Mouse (Mus musculus): ENCODE data around the gene Samsn1.
"Not testable (repeated sequence)": the region's sequence is repeated elsewhere in the genome, so short reads cannot be mapped to it uniquely, and the experiment has no call there.

Samsn1 gene

DNA sequence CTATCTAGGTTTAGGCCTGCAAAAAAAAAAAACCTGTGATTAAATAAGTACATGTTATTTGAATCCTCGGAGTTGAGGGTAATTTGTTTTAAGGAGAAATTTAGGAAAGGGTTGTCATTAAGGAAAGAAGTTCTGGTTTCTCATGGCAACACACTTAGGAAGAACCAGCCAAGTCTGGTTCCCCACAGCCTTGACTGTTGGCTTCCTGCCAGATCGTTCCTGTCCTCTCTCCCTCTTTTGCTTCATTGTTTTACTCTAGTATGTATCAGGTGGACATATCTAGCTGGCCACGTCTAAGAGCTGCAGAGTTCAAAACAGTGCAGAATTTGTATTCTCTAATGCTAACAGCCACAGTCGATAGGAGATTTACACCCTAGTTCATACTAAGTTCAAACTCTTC lies 146.2 kb downstream of the Samsn1 start:
- no peak for DNase-seq (ENCODE audit: low spot score)

DNA sequence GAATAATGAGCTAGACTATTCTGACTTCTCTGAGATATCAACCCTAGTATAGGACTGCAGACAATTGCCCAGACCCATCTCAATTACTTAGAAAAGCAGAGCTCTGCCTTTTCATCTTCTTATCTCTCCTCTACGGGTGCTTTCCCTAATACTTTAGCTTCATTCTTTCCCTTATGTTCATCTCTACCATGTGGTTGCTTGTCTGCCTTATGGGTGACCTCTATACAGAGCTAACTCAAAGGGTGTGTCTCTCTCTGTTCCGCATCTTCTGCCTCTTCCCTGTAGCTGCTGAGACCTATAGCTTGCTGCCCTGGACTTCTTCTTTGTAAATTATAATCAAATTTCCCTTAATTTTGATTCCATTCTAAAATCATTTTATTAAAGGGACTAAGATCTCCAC lies 147.6 kb downstream of the Samsn1 start:
- DNase-seq (ENCODE audit: low spot score) = no peak

DNA sequence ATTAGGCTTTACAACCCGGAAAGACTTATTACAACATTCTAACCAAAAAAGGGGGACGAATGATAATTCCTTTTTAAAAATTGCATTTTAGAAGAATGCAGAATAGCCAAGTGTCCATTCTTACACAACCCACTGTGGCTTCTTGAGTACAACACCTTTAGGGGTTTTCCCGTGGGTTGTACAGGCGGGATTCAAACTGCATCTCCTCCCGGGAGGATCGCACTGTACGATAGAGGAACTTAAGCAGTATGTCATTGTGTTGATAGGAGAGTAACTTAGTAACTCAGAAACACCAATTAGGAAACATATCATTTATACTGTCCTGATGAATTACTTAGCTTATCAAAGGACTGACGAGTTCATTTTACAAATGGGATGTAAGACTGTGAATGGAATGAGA lies 149.8 kb downstream of the Samsn1 start:
- DNase-seq (ENCODE audit: low spot score) = no peak

DNA sequence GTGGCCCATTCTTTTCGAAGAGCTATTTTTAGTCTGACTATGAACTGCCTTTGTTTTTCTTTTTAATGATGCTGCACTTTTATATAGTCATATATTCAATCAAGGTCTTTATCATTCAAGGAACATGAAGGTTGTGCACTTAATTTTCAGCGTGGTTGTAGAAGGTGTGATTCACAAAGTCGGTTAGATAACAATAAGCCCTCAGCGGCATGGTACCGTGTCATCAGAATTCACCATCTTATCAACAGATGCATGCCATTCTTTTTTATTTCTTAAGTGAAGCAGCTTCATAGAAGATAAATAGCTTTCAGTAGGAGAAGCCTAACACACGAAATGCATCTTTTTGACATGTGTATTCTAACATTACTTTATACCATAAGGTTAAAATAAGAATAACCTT lies 154.7 kb downstream of the Samsn1 start:
- no peak for DNase-seq (ENCODE audit: low spot score)

DNA sequence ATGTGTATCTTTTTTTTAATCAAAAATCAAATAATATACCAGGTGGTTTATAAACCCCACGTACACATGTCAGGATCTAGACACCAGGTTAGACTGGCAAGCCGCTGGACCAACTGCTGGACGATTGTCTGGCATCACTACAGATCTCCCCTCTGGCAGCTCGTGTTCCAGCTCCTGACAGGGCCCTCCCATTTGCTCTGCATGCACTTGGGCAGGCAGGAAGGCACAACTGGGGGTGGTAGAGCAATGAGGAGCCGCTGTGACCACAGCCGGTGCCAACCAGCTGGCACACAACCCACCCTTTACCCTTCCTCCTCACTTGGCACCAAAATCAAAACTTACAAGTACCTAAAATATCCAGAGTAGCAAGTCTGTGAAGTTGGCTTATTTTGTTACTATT lies 156.6 kb downstream of the Samsn1 start:
- no peak for DNase-seq (ENCODE audit: low spot score)

DNA sequence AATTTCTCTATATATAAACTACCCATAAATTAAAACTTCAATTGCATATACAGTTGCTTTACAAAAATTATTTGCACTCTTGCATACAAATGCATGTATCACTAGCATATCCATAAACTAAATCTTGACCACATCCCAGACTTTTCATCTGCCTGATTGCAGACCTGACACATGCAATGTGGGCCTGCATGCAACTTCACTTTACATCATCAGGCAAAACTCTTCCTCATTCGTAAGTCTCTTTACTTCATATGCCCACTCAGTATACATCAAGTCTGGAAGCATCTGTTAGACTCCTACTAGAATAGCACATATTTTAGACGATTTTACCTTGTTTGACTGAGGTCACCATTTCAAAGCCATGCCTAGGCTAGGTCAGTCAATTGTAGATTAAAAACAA lies 157.4 kb downstream of the Samsn1 start:
- no peak for DNase-seq (ENCODE audit: low spot score)

DNA sequence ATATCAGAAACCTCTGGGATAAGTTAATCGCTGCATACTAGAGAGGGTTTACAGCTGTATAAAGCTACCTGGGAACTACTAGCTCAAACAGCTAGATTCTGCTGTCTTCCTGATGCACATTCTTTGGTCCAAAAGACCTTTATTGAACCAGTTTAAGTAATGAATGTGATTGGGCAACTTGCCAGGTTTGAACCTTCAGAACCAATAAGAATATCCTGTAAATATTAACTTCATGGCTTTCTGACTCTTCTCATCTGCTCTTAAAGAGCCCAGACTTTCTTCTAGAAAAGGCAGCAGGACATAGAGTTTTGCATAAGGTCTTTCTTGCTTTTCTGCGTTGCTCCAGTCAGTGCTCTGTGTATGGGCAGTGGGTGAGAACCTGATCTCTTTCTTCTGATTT lies 165.7 kb downstream of the Samsn1 start:
- no peak for DNase-seq (ENCODE audit: low spot score)

DNA sequence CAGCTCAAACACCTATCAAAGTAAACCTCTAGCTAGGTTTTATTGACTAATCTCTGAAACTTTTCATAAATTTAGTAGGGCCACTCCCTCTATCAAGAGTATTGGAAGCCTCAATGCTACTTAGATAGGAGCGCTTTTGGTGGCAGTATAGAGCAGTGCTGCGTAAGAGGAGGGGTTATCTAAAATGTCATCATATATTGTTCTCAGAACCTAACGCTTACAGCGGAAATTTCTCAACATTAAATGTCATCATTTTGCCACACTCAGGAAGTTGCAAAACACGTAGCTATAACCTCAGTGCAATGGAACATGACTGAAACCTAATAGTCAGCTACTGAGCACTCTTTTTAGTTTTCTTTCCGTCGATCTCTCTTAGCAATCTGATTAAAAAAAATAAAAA lies 166.7 kb downstream of the Samsn1 start:
- no peak for DNase-seq (ENCODE audit: low spot score)

DNA sequence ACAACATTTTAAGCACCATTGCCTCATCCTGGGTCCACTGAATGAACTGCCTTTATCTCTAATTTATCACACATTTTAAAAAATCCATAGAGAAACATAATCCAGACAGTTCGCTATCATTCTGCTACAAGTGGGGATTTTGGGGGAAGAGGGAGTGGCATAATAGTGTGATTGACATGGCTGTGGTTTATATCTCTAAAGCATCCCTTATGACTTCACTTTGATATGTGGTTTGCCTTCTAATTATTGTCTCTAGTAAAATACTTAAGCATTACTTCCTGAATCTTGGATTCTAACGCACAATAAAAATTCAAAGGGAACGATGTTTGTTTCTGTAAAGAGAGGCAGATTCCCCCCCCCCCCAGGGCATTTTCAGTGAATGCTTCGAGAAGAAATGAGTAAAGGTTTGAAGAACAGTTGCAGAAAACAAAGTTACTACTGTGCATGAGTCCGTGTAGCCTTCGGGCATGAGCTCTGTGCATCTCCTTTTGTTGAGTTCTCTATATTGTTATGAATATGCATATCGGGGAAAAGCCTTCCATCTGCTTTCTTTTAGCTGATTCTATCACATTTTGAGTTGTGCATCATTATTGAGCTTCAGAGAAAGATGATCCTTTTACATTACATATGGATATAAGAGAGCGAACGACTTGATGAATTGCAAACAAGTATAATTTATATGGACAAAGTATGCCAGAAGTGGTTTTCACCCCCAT lies 168.4 kb downstream of the Samsn1 start:
- DNase-seq (ENCODE audit: low spot score) = no peak

DNA sequence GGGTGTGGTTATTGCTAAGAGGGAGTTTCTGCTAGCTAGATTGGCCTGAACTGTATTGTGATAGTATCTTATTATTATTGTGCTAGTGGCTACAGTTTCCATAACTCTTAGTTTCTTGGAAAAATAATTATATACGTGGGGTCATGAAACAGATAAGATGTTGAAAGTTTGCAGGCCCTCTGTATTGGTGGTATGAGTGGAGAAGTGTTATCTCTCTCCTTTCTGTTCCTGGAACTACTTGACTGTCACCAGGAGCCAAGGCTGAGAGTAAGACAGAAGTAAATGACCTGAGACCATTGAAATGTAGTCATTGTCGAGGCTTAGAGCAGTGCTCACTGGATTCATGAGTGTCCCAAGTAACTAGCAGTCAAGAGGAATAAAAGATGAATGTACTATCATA lies 169.6 kb downstream of the Samsn1 start:
- DNase-seq (ENCODE audit: low spot score) = no peak

DNA sequence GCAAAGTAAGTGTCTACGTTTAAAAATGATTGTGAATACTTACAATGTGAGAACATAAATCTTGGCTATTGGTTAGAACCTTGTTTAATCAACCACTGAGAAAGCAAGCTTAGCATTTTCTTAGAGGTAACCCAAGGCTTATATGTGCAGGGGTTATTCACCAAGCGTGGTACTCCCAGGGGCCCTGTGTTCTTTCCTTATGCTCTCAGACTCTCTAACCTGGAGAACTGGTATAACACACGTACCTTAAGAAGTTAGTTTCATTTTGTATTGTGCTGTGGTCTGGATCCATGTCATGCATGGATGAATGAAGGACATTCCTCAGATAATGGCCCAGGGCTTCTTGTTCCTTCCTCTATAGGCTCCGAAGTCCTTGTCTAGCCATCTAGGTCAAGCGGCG lies 173.0 kb downstream of the Samsn1 start:
- no peak for DNase-seq (ENCODE audit: low spot score)

DNA sequence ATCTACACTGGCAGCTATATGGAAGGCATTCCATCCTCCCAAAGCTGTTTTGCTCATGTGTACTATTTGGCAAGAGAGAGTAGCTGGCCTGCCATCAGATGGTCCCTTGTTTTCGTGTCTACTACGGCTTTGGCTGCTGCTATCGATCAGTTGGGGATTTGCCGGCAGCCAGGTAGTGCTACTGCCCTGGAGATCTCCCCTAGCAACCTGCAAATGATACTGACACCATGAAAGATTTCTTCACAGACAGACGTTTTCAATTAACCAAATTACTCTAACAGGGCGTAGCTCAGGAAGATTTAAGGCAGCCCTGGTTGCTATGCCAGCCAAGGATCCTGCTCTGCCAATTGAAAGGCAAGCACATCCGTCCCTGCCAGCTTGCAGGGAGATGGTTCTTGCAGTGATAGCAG lies 178.4 kb downstream of the Samsn1 start:
- no peak for DNase-seq (ENCODE audit: low spot score)

DNA sequence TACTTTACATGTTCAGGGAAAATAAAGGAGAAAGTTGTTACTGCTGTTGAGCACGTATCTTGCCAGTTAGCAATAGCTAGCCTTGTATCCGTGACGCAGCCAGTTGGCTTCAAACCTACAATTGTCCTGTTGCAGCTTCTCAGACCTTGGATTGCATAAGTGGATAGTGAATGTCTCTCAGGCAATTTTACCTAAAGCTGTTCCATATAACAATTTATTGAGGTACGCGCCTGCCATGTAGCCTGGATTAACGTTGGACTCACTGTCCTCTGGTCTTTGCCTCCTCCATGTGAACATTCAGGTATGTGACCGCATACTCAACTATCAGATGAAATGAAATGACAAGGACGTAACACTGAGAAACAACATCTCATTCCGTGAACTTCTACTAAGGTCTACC lies 179.1 kb downstream of the Samsn1 start:
- DNase-seq (ENCODE audit: low spot score) = no peak

DNA sequence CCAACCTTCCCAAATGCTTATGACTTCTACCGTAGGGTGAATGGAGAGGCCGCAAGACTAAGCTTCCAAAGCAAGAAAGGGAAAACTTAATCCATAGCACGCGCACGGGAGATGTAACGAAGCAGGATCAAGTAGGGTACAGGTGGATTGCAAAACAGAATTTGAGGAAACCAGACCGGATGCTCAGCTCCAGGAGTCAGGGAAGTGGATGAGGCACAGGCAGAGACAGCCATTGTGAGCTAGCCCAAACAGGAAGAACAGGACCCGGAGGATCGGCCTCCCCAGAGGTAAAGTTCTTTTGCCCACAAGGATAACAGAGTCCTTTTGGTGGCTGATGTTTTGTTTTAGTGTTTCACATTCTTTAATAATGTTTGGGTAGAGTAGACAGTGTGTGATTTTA lies 179.5 kb downstream of the Samsn1 start:
- DNase-seq (ENCODE audit: low spot score) = no peak

DNA sequence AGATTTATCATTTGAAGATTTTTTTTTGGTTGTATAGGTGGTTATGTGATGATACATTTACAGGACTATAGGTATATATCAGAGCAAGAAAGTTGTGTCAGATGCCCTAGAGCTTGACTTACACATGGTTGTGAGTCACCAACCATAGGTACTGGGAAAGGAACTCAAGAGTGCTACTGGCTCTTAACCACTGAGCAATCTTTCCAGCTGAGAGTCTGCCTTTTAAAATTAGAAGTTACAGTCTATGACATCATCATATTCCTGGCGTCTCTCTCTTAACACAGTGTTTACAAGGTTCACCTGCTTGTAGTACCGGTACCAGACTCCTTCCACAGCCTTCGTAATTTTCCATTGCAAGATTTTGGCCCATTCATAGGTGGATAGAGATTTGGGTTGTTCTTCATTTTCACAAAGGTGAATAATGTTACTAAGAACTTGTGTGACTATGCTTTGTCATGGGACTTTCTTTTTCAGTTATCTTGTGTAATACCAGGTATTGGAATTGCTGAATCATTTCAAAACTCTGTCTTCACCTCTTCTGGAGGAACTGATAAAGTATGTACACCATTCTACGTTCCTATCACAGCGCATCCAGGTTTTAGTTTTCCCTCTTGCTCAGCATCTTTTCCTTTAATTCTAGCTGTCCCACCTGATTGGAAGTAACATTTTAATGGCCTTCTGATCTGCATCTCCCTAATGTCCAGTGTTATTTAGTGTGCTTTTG lies 184.2 kb downstream of the Samsn1 start:
- peak; percentile 79 for DNase-seq (ENCODE audit: low spot score)

DNA sequence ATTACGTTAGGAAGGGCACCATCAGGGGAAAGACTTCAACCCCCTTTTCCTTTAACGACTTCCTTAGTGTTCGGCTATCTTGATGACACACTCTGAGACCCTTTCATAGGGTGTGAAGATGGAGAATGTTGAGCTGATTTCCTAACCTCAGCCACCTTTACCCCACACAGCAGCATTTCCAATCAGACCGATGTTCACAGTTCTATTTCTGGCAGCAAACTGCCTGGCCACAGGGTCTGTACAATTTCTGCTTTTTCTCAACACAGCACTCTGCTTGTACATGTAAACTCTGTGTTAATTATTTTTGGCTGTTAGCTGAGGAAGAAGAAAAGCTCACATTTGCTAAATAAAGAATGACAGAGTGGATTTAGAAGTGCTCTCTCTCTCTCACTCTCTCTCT lies 190.7 kb downstream of the Samsn1 start:
- no peak for DNase-seq (ENCODE audit: low spot score)

DNA sequence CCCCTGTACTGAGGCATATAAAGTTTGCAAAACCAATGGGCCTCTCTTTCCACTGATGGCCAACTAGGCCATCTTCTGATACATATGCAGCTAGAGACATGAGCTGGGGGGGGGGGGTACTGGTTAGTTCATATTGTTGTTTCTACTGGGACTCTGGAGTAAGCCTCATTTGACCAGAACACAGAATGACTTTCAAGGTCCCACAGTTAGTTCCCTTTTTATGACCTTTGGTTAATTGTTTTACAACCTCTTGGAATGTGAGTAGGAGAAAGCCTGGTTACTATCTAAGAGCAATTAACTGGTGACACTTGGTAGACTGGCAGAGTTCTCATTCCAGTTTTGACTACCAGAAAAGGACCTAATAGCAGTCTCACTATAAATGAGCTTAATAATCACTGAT lies 195.1 kb downstream of the Samsn1 start:
- DNase-seq (ENCODE audit: low spot score) = not testable (repeated sequence)

DNA sequence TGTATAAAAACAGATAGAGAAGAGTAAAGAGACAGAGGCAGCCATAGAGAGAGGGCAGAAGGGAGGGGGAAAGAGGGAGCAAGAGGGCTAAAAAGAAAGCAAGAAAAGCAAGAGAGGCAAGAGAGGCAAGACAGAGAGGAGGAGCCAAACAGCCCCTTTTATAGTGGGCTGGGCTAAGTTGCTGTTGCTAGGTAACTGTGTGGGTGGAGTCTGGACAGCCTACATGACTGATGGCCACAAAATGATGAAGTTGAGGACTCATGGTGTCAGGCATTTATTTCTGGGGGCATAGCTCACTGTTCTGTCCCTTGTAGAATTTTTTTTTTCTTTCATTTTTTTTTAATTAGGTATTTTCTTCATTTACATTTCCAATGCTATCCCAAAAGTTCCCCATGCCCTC lies 195.6 kb downstream of the Samsn1 start:
- DNase-seq (ENCODE audit: low spot score) = peak; percentile 35

DNA sequence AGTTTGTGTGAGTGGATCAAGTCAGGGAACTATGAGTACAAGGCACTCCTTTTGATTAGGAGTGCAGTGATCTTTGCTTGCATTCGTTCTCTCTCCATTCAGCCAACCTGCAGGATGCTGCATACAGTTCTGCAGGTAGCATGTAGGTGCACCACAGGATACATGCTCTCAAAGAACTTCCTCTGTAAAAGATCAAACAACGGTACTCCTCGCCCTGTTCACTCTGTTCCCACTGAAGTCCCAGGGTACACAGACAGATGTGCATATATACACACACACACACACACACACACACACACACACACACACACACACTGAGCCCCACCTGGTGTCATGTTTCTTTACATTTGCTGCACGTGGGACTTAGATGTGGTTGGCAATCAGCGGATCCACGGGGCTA lies 198.9 kb downstream of the Samsn1 start:
- no peak for DNase-seq (ENCODE audit: low spot score)

DNA sequence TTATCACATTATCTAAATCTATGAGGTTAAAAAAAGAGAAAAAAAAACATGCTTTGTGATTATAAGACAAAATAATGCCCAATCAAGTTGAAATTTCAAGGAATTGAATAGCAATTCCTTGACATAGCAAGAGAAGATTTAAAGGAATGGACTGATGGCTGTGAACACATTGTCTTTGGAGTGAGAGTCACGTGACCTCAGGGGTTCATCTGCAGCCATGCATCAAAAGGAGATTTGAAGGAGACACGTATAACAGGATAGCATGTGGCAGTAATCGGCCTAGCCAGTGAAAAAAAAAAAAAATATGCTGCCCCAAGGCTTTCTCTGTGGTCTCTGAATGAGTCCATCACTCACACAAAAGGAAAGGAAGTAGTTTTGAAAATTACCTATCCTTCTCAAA lies 201.1 kb downstream of the Samsn1 start:
- no peak for DNase-seq (ENCODE audit: low spot score)

Measured in c-Kit-positive CD71-positive TER-119-positive erythroid progenitor cells, embryonic 14.5 days (primary cell).